Mouse (Mus musculus): ENCODE results near the gene Zfp11. TPM values are rescaled to one million over a fixed set of nuclear protein-coding genes. Genes with fewer than 3 reads are reported as not detected.

The Zfp11 gene
- polyA plus RNA-seq, 1 experiment from 2014 or later = 5.9 TPM

Other genes with a start within 250 kb of the Zfp11 start
- 37.3 and 43.3 TPM in 2 replicates for gene Sfswap, start 168.9 kb downstream of the Zfp11 start, polyA plus RNA-seq (2016; fragmentation: Nextera tagmentation; extraction: Ambion mirVana)
- 2.9 and 3.4 TPM in 2 replicates for gene Mmp17, start 85.9 kb downstream of the Zfp11 start, polyA plus RNA-seq (2016; fragmentation: Nextera tagmentation; extraction: Ambion mirVana)
- not detected in 2 replicates for gene Sept14, start 38.4 kb upstream of the Zfp11 start, polyA plus RNA-seq (2016; fragmentation: Nextera tagmentation; extraction: Ambion mirVana)
- 173 and 181 TPM in 2 replicates for gene Mrps17, start 45.4 kb upstream of the Zfp11 start, polyA plus RNA-seq (2016; fragmentation: Nextera tagmentation; extraction: Ambion mirVana)
- 75.9 and 79.4 TPM in 2 replicates for gene Nipsnap2, start 55.0 kb upstream of the Zfp11 start, polyA plus RNA-seq (2016; fragmentation: Nextera tagmentation; extraction: Ambion mirVana)
- gene Psph, start 117.3 kb upstream of the Zfp11 start, polyA plus RNA-seq (2016; fragmentation: Nextera tagmentation; extraction: Ambion mirVana) = 42.1 and 44.9 TPM in 2 replicates
- 42.2 and 46.3 TPM in 2 replicates for gene Sumf2, start 176.9 kb upstream of the Zfp11 start, polyA plus RNA-seq (2016; fragmentation: Nextera tagmentation; extraction: Ambion mirVana)
- 1,073 and 1,078 TPM in 2 replicates for gene Chchd2, start 217.4 kb upstream of the Zfp11 start, polyA plus RNA-seq (2016; fragmentation: Nextera tagmentation; extraction: Ambion mirVana)
- gene Zbed5, start 225.6 kb upstream of the Zfp11 start, polyA plus RNA-seq (2016; fragmentation: Nextera tagmentation; extraction: Ambion mirVana) = 5.6 and 5.8 TPM in 2 replicates
- gene Phkg1, start 228.4 kb upstream of the Zfp11 start, polyA plus RNA-seq (2016; fragmentation: Nextera tagmentation; extraction: Ambion mirVana) = 0.15 and 0.26 TPM in 2 replicates
- 3.3 and 4.9 TPM in 2 replicates for gene Nupr1l, start 238.4 kb upstream of the Zfp11 start, polyA plus RNA-seq (2016; fragmentation: Nextera tagmentation; extraction: Ambion mirVana)

All from forebrain, embryonic 10.5 days (tissue).